Mouse (Mus musculus): ENCODE data around the gene Rasef. TPM values are rescaled to one million over a fixed set of nuclear protein-coding genes. Genes with fewer than 3 reads are reported as not detected.

Gene Rasef
- total and polyA plus RNA-seq, 3 experiments: 0.11 to 2.9 (median 0.20) TPM

- Histone ChIP-seq H3K36me3 (replicated peaks in 1 of 2; ENCODE audit: control insufficient read depth in 1 of 2, insufficient read depth in 1 of 2, low read length in 1 of 2) (no peaks in the 10 kb centered on the region), H3K9me3 (replicated peaks; ENCODE audit: low read length) (peaks cover 43% of the 10 kb centered on the region), H3K27me3 (replicated peaks) (no peaks in the 10 kb centered on the region), H3K79me2 (replicated peaks; ENCODE audit: control insufficient read depth, extremely low read depth, insufficient read depth, poor library complexity, severe bottlenecking) (no peaks in the 10 kb centered on the region), H3K9ac (ENCODE audit: insufficient read depth, low read depth) (no peak overlapping the region), H3K4me1 (ENCODE audit: control insufficient read depth in 1 of 2, insufficient read depth in 2 of 2) (no peaks in the 10 kb centered on the region), H3K4me3 (replicated peaks in 1 of 3; ENCODE audit: low read depth in 2 of 3, low read length in 2 of 3, poor library complexity in 1 of 3) (no peak overlapping the region), H3K27ac (ENCODE audit: insufficient read depth, low read depth) (no peak overlapping the region), H3K4me2 (ENCODE audit: insufficient read depth, low read depth, poor library complexity, severe bottlenecking) (no peak overlapping the region)
- dilution Hi-C loops (cut with MboI; ENCODE audit: extremely low pct_ligation_motif_present, extremely low pct_unique_long_range_greater_than_20kb, low sequenced_read_pairs) (no loop called here), in situ Hi-C loops (cut with MboI; ENCODE audit: low pct_ligation_motif_present, low pct_unique_long_range_greater_than_20kb, low sequenced_read_pairs) (no loop called here)
- TF ChIP-seq HCFC1 (IDR thresholded peaks at IDR 0.05; ENCODE audit: low read depth, low read length): no peak
- no peak for DNase-seq (ENCODE audit: extremely low read depth)
Observed at GRCm38 (mm10) chr4:73788076-73788730, 2.6 kb downstream of the Rasef start.

- H3K4me2 ChIP-seq (ENCODE audit: insufficient read depth, low read depth, poor library complexity, severe bottlenecking): no peak overlapping the region
- no peak for TF ChIP-seq CHD2 (IDR thresholded peaks at IDR 0.05; ENCODE audit: low read length)
- TF ChIP-seq JUND (conservative IDR thresholded peaks at IDR 0.05; ENCODE audit: low read depth, low read length): no peak
- no peak for TF ChIP-seq MAZ (IDR thresholded peaks at IDR 0.05; ENCODE audit: low read depth, low read length)
- no peak for TF ChIP-seq CTCF (conservative IDR thresholded peaks at IDR 0.05 in 1 of 2, IDR thresholded peaks at IDR 0.05 in 1 of 2; ENCODE audit: low read depth in 2 of 2, low read length in 2 of 2)
- TF ChIP-seq MEF2A (IDR thresholded peaks at IDR 0.05; ENCODE audit: borderline replicate concordance, low read depth, low read length): no peak
- TF ChIP-seq SMC3 (IDR thresholded peaks at IDR 0.05; ENCODE audit: low read depth, low read length): no peak
- TF ChIP-seq ZMIZ1 (IDR thresholded peaks at IDR 0.05; ENCODE audit: low read depth, low read length): no peak
- no peak for TF ChIP-seq GABPA (IDR thresholded peaks at IDR 0.05; ENCODE audit: insufficient replicate concordance, low read depth, low read length)
- TF ChIP-seq ZNF384 (IDR thresholded peaks at IDR 0.05; ENCODE audit: low read depth, low read length): no peak
- TF ChIP-seq RAD21 (IDR thresholded peaks at IDR 0.05; ENCODE audit: low read depth, low read length): no peak
- TF ChIP-seq MAX (IDR thresholded peaks at IDR 0.05; ENCODE audit: low read length): no peak
- TF ChIP-seq USF1 (IDR thresholded peaks at IDR 0.05; ENCODE audit: low read depth, low read length): no peak
- TF ChIP-seq ETS1 (conservative IDR thresholded peaks at IDR 0.05; ENCODE audit: low read depth, low read length): no peak
- no peak for TF ChIP-seq MXI1 (IDR thresholded peaks at IDR 0.05; ENCODE audit: low read depth, low read length)
- no peak for TF ChIP-seq MAFK (IDR thresholded peaks at IDR 0.05; ENCODE audit: insufficient replicate concordance, low read length)
- TF ChIP-seq TBP (conservative IDR thresholded peaks at IDR 0.05; ENCODE audit: low read depth, low read length): no peak
- in situ Hi-C loops (cut with MboI; ENCODE audit: low pct_ligation_motif_present, low pct_unique_long_range_greater_than_20kb, low sequenced_read_pairs): no loop called here
- H3K79me2 ChIP-seq (replicated peaks; ENCODE audit: control insufficient read depth, extremely low read depth, insufficient read depth, poor library complexity, severe bottlenecking): no peaks in the 10 kb centered on the region
- H3K27ac ChIP-seq (ENCODE audit: insufficient read depth, low read depth): no peak overlapping the region
- DNase-seq (ENCODE audit: extremely low read depth): no peak
- H3K36me3 ChIP-seq (replicated peaks in 1 of 2; ENCODE audit: control insufficient read depth in 1 of 2, insufficient read depth in 1 of 2, low read length in 1 of 2): no peaks in the 10 kb centered on the region
- H3K9ac ChIP-seq (ENCODE audit: insufficient read depth, low read depth): no peak overlapping the region
- no peaks in the 10 kb centered on the region for H3K27me3 ChIP-seq (replicated peaks)
- H3K4me3 ChIP-seq (replicated peaks in 1 of 3; ENCODE audit: low read depth in 2 of 3, low read length in 2 of 3, poor library complexity in 1 of 3): no peak overlapping the region
- peaks cover 42% of the 10 kb centered on the region for H3K9me3 ChIP-seq (replicated peaks; ENCODE audit: low read length)
- H3K4me1 ChIP-seq (ENCODE audit: control insufficient read depth in 1 of 2, insufficient read depth in 2 of 2): no peaks in the 10 kb centered on the region
- dilution Hi-C loops (cut with MboI; ENCODE audit: extremely low pct_ligation_motif_present, extremely low pct_unique_long_range_greater_than_20kb, low sequenced_read_pairs): no loop called here
Observed at GRCm38 (mm10) chr4:73784147-73784546, 6.6 kb downstream of the Rasef start.

All from CH12.LX (cell line).